Mouse (Mus musculus) cerebellum, adult 2 months (tissue): ENCODE results near the gene Rsl24d1. TPM values are rescaled to one million over a fixed set of nuclear protein-coding genes. Genes with fewer than 3 reads are reported as not detected.

Source experiments
- DNase-seq, 2 experiments: peaks; one replicate each; pipeline ENCODE4 v3.0.0; 2021
- H3K27ac ChIP-seq: fragments of 200-500 bp; 2 replicates; pipeline ENCODE4 v1.5.1; 2012; ENCODE audit warnings: low read length, control low read depth, inconsistent platforms; ENCODE audit not compliant: insufficient read depth
- H3K27me3 ChIP-seq: fragments of 200-500 bp; 2 replicates; pipeline ENCODE4 v1.6.1; 2012; ENCODE audit warnings: inconsistent platforms, mild to moderate bottlenecking, low read length, moderate library complexity; ENCODE audit not compliant: control insufficient read depth, insufficient read depth
- H3K4me1 ChIP-seq: fragments of 200-500 bp; 2 replicates; pipeline ENCODE4 v1.6.1; 2011; ENCODE audit warnings: low read length; ENCODE audit not compliant: control insufficient read depth, insufficient read depth
- H3K4me3 ChIP-seq: fragments of 200-500 bp; replicated peaks from 2 replicates; pipeline ENCODE3; 2011; ENCODE audit warnings: mild to moderate bottlenecking, low read depth, low read length, control low read depth; ENCODE audit not compliant: insufficient read depth
- CTCF ChIP-seq: fragments of 200-500 bp; IDR thresholded peaks from 2 replicates; pipeline ENCODE4 v1.5.1; 2011; ENCODE audit warnings: low read depth, mild to moderate bottlenecking, control low read depth, low read length, moderate library complexity, borderline replicate concordance; ENCODE audit not compliant: insufficient read depth
- POLR2A ChIP-seq: fragments of 200-500 bp; IDR thresholded peaks from 2 replicates; pipeline ENCODE4 v1.6.1; 2011; ENCODE audit warnings: low read length, control low read depth, borderline replicate concordance; ENCODE audit not compliant: insufficient read depth
- WGBS: fragments of 180-500 bp; shearing (Covaris S2); methylation state at CpG from one replicate; pipeline ENCODE4 v1.1.7; 2018; 5-methylcytosine and 5-hydroxymethylcytosine counted together
- polyA plus RNA-seq: library from polyadenylated mRNA; depleted of rRNA; stranded (reverse); fragments of >200 nt; gene quantifications from 2 replicates; pipeline ENCODE4 v1.2.3, GENCODE M21; 2012; rRNA removed

The Rsl24d1 gene
- polyA plus RNA-seq, 1 experiment: 73.7 TPM

GRCm38 (mm10) chr9:73165631-73166030, 52.4 kb downstream of the Rsl24d1 start:
- no peak overlapping the region for H3K4me3 ChIP-seq
- peak; percentile 46 to 67 for DNase-seq
- WGBS: 14% methylated on average over 4 of the region's 4 CpGs
- H3K4me1 ChIP-seq: peaks cover 17% of the 10 kb centered on the region
- no peaks in the 10 kb centered on the region for H3K27me3 ChIP-seq
- peak overlapping the region; percentile 63; the same call in 1 of the 2 replicates for H3K27ac ChIP-seq
- TF ChIP-seq POLR2A (no peak), CTCF (no peak)

Other genes with a start within 250 kb of the Rsl24d1 start
- gene Pygo1, start 187.8 kb upstream of the Rsl24d1 start, polyA plus RNA-seq: 9.8 and 10.0 TPM in 2 replicates
- gene Dyx1c1, start 154.6 kb upstream of the Rsl24d1 start, polyA plus RNA-seq: 1.7 and 2.1 TPM in 2 replicates
- gene Gm44503, start 154.6 kb upstream of the Rsl24d1 start, polyA plus RNA-seq: 0.07 TPM in 1 of 2 replicates, not detected in the other
- 14.6 and 19.0 TPM in 2 replicates for gene Ccpg1os, start 128.0 kb upstream of the Rsl24d1 start, polyA plus RNA-seq
- gene Ccpg1, start 128.0 kb upstream of the Rsl24d1 start, polyA plus RNA-seq: 76.8 and 77.2 TPM in 2 replicates
- 23.9 and 26.0 TPM in 2 replicates for gene Pigb, start 73.0 kb upstream of the Rsl24d1 start, polyA plus RNA-seq
- 12.7 and 13.5 TPM in 2 replicates for gene Rab27a, start 68.6 kb upstream of the Rsl24d1 start, polyA plus RNA-seq
- gene Khdc3, start 11.6 kb upstream of the Rsl24d1 start, polyA plus RNA-seq: 0.44 and 0.51 TPM in 2 replicates
- gene Gm20509, start 11.0 kb upstream of the Rsl24d1 start, polyA plus RNA-seq: 0.17 TPM in 1 of 2 replicates, not detected in the other